Comparison of ENCODE assay signal across 8 mouse cellular contexts in the genomic region with DNA sequence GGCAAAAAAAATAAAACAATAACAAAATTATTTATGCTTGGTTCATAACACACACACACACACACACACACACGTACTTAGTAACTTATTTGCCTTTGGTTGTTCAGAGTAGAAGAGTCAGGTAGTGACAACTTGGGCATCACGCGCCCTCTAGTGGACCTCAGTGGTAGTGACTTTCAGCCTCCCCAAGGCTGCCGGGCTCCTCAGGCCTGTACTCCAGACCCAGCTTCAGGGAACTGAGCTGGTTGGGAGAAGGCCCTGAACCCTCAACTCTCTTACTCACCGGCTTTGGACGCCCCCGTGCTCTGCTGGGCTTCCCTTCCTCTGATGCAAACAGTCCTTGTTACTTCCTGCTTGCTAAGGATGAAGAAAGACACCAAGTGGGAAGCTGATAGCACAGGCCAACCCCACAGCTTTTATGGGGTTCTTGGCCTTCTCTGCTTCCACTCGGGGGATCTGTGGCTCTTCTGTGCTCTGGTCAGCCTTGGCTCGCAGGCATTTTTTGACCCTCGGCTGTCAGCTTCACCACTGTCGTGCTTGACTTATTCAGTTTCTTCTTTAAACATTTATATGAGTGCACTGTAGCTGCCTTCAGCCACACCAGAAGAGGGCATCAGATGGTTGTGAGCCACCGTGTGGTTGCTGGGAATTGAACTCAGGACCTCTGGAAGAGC. TPM values are rescaled to one million over a fixed set of nuclear protein-coding genes. Genes with fewer than 3 reads are reported as not detected.
A peak's percentile ranks its signal among the peaks of the same experiment; 100 is the strongest.
DNase-seq lines count a peak whose midpoint lies in the region; ATAC-seq and TF ChIP-seq lines count a peak whose summit lies in the region.

No protein-coding gene starts in this region.

- H3K4me2 ChIP-seq in hindbrain, embryonic 14.5 days (replicated peaks): no peak overlapping the region

- no peaks in the 10 kb centered on the region for H3K9me3 ChIP-seq in hindbrain, embryonic 14.5 days (ENCODE audit: control insufficient read depth, low read length)

- H3K4me3 ChIP-seq in hindbrain, embryonic 14.5 days (replicated peaks; ENCODE audit: low read length): no peak overlapping the region
- H3K4me3 ChIP-seq in left cerebral cortex, adult 2 months: no peak overlapping the region

- no peak overlapping the region for H3K27ac ChIP-seq in hindbrain, embryonic 14.5 days
- H3K27ac ChIP-seq in left cerebral cortex, adult 2 months: peak overlapping the region; percentile 58

- WGBS in hindbrain, embryonic 14.5 days: 14% methylated on average over 12 of the region's 12 CpGs

- ATAC-seq in hindbrain, embryonic 14.5 days (ENCODE audit: low FRiP score): peak; percentile 83
- peak; percentile 87 for ATAC-seq in megakaryocyte, adult 5-6 weeks (ENCODE audit: poor library complexity, severe bottlenecking)

- no peaks in the 10 kb centered on the region for H3K36me3 ChIP-seq in hindbrain, embryonic 14.5 days (replicated peaks; ENCODE audit: control insufficient read depth, insufficient read depth)

- intact Hi-C loops in left cerebral cortex, adult 2 months (cut with DNase I): loop anchor here (1.0 to 10.0 kb wide), 4 partner anchors 64 to 258 kb away; partner anchors contain the start of gene Syvn1

- peak; percentile 93 for DNase-seq in ZHBTc4 (ENCODE audit: low read depth, low spot score)
- peak; percentile 89 to 94 for DNase-seq in cerebellum, postnatal 36 days
- DNase-seq in frontal cortex, postnatal 36 days (ENCODE audit: low spot score in 2 of 2): peak; percentile 88 to 92
- peak; percentile 94 for DNase-seq in hindbrain, embryonic 14.5 days (ENCODE audit: low spot score)
- DNase-seq in left cerebral cortex, adult 2 months (ENCODE audit: extremely low spot score in 1 of 2, low spot score in 2 of 2): peak; percentile 85 to 91
- peak; percentile 91 to 95 for DNase-seq in right cerebral cortex, adult 2 months (ENCODE audit: low spot score in 2 of 2)
- DNase-seq in urinary bladder, postnatal 10 days (ENCODE audit: low spot score): peak; percentile 61

- H3K4me1 ChIP-seq in hindbrain, embryonic 14.5 days (replicated peaks; ENCODE audit: control insufficient read depth, insufficient read depth, low read length): no peaks in the 10 kb centered on the region

- H3K27me3 ChIP-seq in hindbrain, embryonic 14.5 days (ENCODE audit: control insufficient read depth, insufficient read depth, low read length): no peaks in the 10 kb centered on the region

- no peak overlapping the region for H3K9ac ChIP-seq in hindbrain, embryonic 14.5 days

- peak; percentile 86 for TF ChIP-seq CTCF in left cerebral cortex, adult 2 months (IDR thresholded peaks at IDR 0.05)

RNA-seq across cellular contexts. Expression of gene Scyl1, which starts 15.4 kb away (rescaled TPM):
- polyA plus RNA-seq in hindbrain, embryonic 14.5 days (2014; fragmentation: Nextera tagmentation; extraction: Ambion mirVana): 73.5 and 76.7 TPM in 2 replicates
- 10 to 100 TPM; 92.0 to 98.0 TPM for total RNA-seq in left cerebral cortex, adult 2 months (2021)
- 20.2 and 21.8 TPM in 2 replicates for total RNA-seq in megakaryocyte, adult 5-6 weeks (2015)
- total RNA-seq in megakaryocyte, adult 5-6 weeks (2017): 30.9 and 41.5 TPM in 2 replicates

RNA-seq across cellular contexts. Expression of gene Ltbp3, which starts 45.9 kb away (rescaled TPM):
- 13.8 and 15.8 TPM in 2 replicates for polyA plus RNA-seq in hindbrain, embryonic 14.5 days (2014; fragmentation: Nextera tagmentation; extraction: Ambion mirVana)
- total RNA-seq in left cerebral cortex, adult 2 months (2021): 10 to 100 TPM; 38.9 to 43.1 TPM
- total RNA-seq in megakaryocyte, adult 5-6 weeks (2015): 1.5 TPM in 1 of 2 replicates, not detected in the other
- 0.18 and 2.8 TPM in 2 replicates for total RNA-seq in megakaryocyte, adult 5-6 weeks (2017)

RNA-seq across cellular contexts. Expression of gene Fam89b, which starts 57.1 kb away (rescaled TPM):
- 140 and 144 TPM in 2 replicates for polyA plus RNA-seq in hindbrain, embryonic 14.5 days (2014; fragmentation: Nextera tagmentation; extraction: Ambion mirVana)
- 10 to 100 TPM; 27.5 to 32.4 TPM for total RNA-seq in left cerebral cortex, adult 2 months (2021)
- 95.7 and 114 TPM in 2 replicates for total RNA-seq in megakaryocyte, adult 5-6 weeks (2015)
- 65.5 and 78.8 TPM in 2 replicates for total RNA-seq in megakaryocyte, adult 5-6 weeks (2017)

Comparison
In these comparisons a context has a peak if more than half of its experiments do, and no peak if none do; other contexts are left out.
1. RNA of gene Ltbp3, which starts 45.9 kb away (total RNA-seq): 38.9 to 43.1 TPM in left cerebral cortex, adult 2 months; 0.18 to 2.8 TPM in megakaryocyte, adult 5-6 weeks; every median in the first group is over 10 times any median in the second.
2. Peak in every context shown above with its lines, with median percentiles within 50 percentile points of each other: DNase-seq.